Mouse (Mus musculus) stomach, postnatal 0 days (tissue): ENCODE measurements around the gene Zbed6.

ENCODE experiments used
- CTCF ChIP-seq: IDR thresholded peaks from 2 replicates; pipeline ENCODE4 v1.5.1; 2016; ENCODE audit warnings: antibody characterized with exemption, low read depth, mild to moderate bottlenecking, moderate library complexity
- EP300 ChIP-seq: optimal IDR thresholded peaks from 2 replicates; pipeline ENCODE3; 2016; ENCODE audit warnings: antibody characterized with exemption

DNA sequence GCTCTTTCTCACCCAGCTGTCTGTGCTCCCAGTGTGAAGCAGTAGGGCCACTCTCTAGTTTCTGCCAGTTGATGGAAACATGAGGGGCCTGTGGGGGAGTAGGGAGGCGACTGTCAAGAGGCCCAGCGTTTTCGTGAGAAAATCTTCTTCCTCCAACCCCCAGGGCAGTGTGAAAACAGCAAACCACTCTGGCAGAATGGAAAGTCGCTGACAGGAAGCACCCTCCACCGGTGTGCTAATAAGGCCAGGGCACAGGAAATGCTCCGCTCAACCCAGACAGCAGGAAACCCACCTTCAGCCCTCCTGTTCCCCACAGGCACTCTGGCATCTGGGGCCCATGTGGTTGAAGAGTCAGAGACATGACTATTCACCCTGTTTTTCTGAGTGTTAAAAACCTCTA is 29.2 kb upstream of the Zbed6 start, which contains the start of gene Lax1:
- TF ChIP-seq EP300 (no peak), CTCF (no peak)
